Mouse (Mus musculus): ENCODE measurements around the gene Tpm1. TPM values are rescaled to one million over a fixed set of nuclear protein-coding genes. Genes with fewer than 3 reads are reported as not detected.

Gene Tpm1
- total and polyA plus RNA-seq, 2 experiments from 2014 or later, result 124 to 177 TPM

DNA sequence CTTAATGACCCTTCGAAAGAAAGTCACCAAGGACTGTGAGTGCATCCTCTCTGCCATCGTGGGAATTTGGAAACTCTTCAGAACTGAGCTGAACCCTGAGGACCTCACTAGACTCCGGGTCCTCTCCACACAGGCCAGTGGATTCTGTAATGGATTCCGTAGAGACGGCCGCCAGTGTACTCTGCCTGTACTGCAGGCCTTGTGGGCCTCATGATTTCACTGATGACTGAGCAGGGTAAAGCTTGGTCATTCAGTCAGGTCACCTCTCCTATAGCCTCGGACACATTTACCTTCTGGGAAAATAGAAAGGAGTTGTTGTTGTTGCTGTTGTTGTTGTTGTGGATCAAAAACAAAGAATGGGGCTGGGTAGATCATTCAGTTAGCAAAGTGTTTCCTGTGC lies 67.1 kb downstream of the Tpm1 start:
- Histone ChIP-seq H3K9me3 (ENCODE audit: low read length) (no peaks in the 10 kb centered on the region), H3K9ac (replicated peaks; ENCODE audit: low read length, poor library complexity, severe bottlenecking) (no peak overlapping the region), H3K27ac (ENCODE audit: low read depth, low read length) (no peak overlapping the region), H3K4me1 (ENCODE audit: insufficient read depth, low read length) (no peaks in the 10 kb centered on the region), H3K4me3 (ENCODE audit: low read depth, low read length) (no peak overlapping the region), H3K27me3 (ENCODE audit: insufficient read depth, low read length) (no peaks in the 10 kb centered on the region), H3K4me2 (ENCODE audit: low read depth, low read length, poor library complexity, severe bottlenecking) (no peak overlapping the region), H3K36me3 (ENCODE audit: insufficient read depth, low read length) (no peaks in the 10 kb centered on the region)
- no peak for ATAC-seq (ENCODE audit: low FRiP score)
- TF ChIP-seq CTCF (IDR thresholded peaks at IDR 0.05), result no peak
- no peak for DNase-seq (ENCODE audit: low spot score)
- WGBS, result 79% methylated on average over 7 of the region's 7 CpGs

DNA sequence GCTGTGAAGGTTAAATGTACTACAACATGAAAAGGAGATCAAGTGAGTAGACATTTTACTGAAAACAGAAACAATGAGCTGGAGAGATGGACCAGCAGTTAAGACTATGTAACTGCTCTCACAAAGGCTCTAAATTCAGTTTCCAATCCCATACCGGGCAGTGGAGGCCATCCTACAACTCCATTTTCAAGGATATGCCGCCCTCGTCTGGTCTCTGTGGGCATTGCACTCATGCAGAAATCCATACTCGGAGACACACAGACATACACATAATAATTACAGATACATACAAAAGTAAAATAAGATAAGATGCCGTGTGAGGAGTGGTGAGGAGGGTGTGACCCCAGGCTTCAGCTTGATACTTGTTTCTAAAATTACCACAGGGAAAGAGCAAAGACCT lies 68.7 kb downstream of the Tpm1 start:
- H3K9me3 ChIP-seq (ENCODE audit: low read length), result no peaks in the 10 kb centered on the region
- no peaks in the 10 kb centered on the region for H3K36me3 ChIP-seq (ENCODE audit: insufficient read depth, low read length)
- H3K9ac ChIP-seq (replicated peaks; ENCODE audit: low read length, poor library complexity, severe bottlenecking), result no peak overlapping the region
- no peak overlapping the region for H3K27ac ChIP-seq (ENCODE audit: low read depth, low read length)
- WGBS, result 5% methylated on average over 5 of the region's 5 CpGs
- H3K4me2 ChIP-seq (ENCODE audit: low read depth, low read length, poor library complexity, severe bottlenecking), result no peak overlapping the region
- peak; percentile 91 for TF ChIP-seq CTCF (IDR thresholded peaks at IDR 0.05)
- H3K4me3 ChIP-seq (ENCODE audit: low read depth, low read length), result no peak overlapping the region
- H3K27me3 ChIP-seq (ENCODE audit: insufficient read depth, low read length), result no peaks in the 10 kb centered on the region
- no peak for ATAC-seq (ENCODE audit: low FRiP score)
- peak; percentile 75 for DNase-seq (ENCODE audit: low spot score)
- no peaks in the 10 kb centered on the region for H3K4me1 ChIP-seq (ENCODE audit: insufficient read depth, low read length)

- Histone ChIP-seq H3K27me3 (ENCODE audit: insufficient read depth, low read length) (no peaks in the 10 kb centered on the region), H3K4me3 (ENCODE audit: low read depth, low read length) (no peak overlapping the region), H3K9ac (replicated peaks; ENCODE audit: low read length, poor library complexity, severe bottlenecking) (no peak overlapping the region), H3K36me3 (ENCODE audit: insufficient read depth, low read length) (no peaks in the 10 kb centered on the region), H3K9me3 (ENCODE audit: low read length) (no peaks in the 10 kb centered on the region), H3K4me1 (ENCODE audit: insufficient read depth, low read length) (no peaks in the 10 kb centered on the region), H3K4me2 (ENCODE audit: low read depth, low read length, poor library complexity, severe bottlenecking) (no peak overlapping the region), H3K27ac (ENCODE audit: low read depth, low read length) (no peak overlapping the region)
- no peak for ATAC-seq (ENCODE audit: low FRiP score)
- no peak for TF ChIP-seq CTCF (IDR thresholded peaks at IDR 0.05)
- no peak for DNase-seq (ENCODE audit: low spot score)
- WGBS, result 86% methylated on average over 1 of the region's 1 CpGs
These were observed 70.7 kb downstream of the Tpm1 start for GRCm38 (mm10) chr9:66978468-66978867.

- Histone ChIP-seq H3K9me3 (ENCODE audit: low read length) (no peaks in the 10 kb centered on the region), H3K4me3 (ENCODE audit: low read depth, low read length) (no peak overlapping the region), H3K4me2 (ENCODE audit: low read depth, low read length, poor library complexity, severe bottlenecking) (no peak overlapping the region), H3K27me3 (ENCODE audit: insufficient read depth, low read length) (no peaks in the 10 kb centered on the region), H3K9ac (replicated peaks; ENCODE audit: low read length, poor library complexity, severe bottlenecking) (no peak overlapping the region), H3K27ac (ENCODE audit: low read depth, low read length) (no peak overlapping the region), H3K4me1 (ENCODE audit: insufficient read depth, low read length) (no peaks in the 10 kb centered on the region), H3K36me3 (ENCODE audit: insufficient read depth, low read length) (no peaks in the 10 kb centered on the region)
- no peak for ATAC-seq (ENCODE audit: low FRiP score)
- DNase-seq (ENCODE audit: low spot score), result no peak
- TF ChIP-seq CTCF (IDR thresholded peaks at IDR 0.05), result no peak
- 86% methylated on average over 1 of the region's 1 CpGs for WGBS
These were observed 71.2 kb downstream of the Tpm1 start for GRCm38 (mm10) chr9:66977982-66978381.

DNA sequence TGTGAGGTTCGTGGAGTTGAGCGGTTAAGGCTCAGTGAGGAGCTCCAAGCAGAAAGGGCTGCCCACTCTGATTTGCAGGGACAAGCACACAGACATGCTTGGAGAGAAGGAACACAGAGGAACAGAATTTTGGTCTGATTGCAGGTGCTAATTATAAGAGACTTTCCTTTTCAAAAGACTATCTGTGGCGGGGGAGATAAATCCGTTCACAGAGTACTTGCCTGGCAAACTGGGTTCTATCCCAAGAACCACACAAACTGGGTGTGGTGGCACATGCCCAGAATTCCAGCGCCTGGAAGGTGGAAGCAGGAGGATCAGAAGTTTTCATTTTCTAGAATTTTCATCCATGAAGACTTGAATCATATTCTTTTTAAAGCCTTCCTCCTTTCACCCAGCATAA lies 72.1 kb downstream of the Tpm1 start:
- no peaks in the 10 kb centered on the region for H3K36me3 ChIP-seq (ENCODE audit: insufficient read depth, low read length)
- DNase-seq (ENCODE audit: low spot score) (no peak), ATAC-seq (ENCODE audit: low FRiP score) (no peak)
- no peak overlapping the region for H3K4me2 ChIP-seq (ENCODE audit: low read depth, low read length, poor library complexity, severe bottlenecking)
- WGBS, result 81% methylated on average over 5 of the region's 5 CpGs
- H3K9me3 ChIP-seq (ENCODE audit: low read length), result no peaks in the 10 kb centered on the region
- no peaks in the 10 kb centered on the region for H3K27me3 ChIP-seq (ENCODE audit: insufficient read depth, low read length)
- no peak for TF ChIP-seq CTCF (IDR thresholded peaks at IDR 0.05)
- H3K4me1 ChIP-seq (ENCODE audit: insufficient read depth, low read length), result no peaks in the 10 kb centered on the region
- no peak overlapping the region for H3K4me3 ChIP-seq (ENCODE audit: low read depth, low read length)
- H3K9ac ChIP-seq (replicated peaks; ENCODE audit: low read length, poor library complexity, severe bottlenecking), result no peak overlapping the region
- no peak overlapping the region for H3K27ac ChIP-seq (ENCODE audit: low read depth, low read length)

GRCm38 (mm10) chr9:66975239-66975645 lies 74.0 kb downstream of the Tpm1 start, which contains the start of gene Lactb:
Gene Lactb, minus strand, starts transcription at chr9:66975484.
- H3K27ac ChIP-seq (ENCODE audit: low read depth, low read length), result peak within 1 kb of the TSS; percentile 96
- TF ChIP-seq CTCF (IDR thresholded peaks at IDR 0.05), result no peak
- ATAC-seq (ENCODE audit: low FRiP score) (peak; percentile 97), DNase-seq (ENCODE audit: low spot score) (peak; percentile 95)
- peak within 1 kb of the TSS; percentile 92 for H3K4me3 ChIP-seq (ENCODE audit: low read depth, low read length)
- H3K9ac ChIP-seq (replicated peaks; ENCODE audit: low read length, poor library complexity, severe bottlenecking), result peak within 1 kb of the TSS; percentile 91
- H3K36me3 ChIP-seq (ENCODE audit: insufficient read depth, low read length), result peaks cover 6% of the 10 kb centered on the region
- H3K4me1 ChIP-seq (ENCODE audit: insufficient read depth, low read length), result no peaks in the 10 kb centered on the region
- H3K9me3 ChIP-seq (ENCODE audit: low read length), result no peaks in the 10 kb centered on the region
- under 1% methylated on average over 28 of the region's 32 CpGs for WGBS
- H3K4me2 ChIP-seq (ENCODE audit: low read depth, low read length, poor library complexity, severe bottlenecking), result peak within 1 kb of the TSS; percentile 57
- H3K27me3 ChIP-seq (ENCODE audit: insufficient read depth, low read length), result no peaks in the 10 kb centered on the region
